8 mouse cellular contexts compared by ENCODE assay signal in the genomic region with DNA sequence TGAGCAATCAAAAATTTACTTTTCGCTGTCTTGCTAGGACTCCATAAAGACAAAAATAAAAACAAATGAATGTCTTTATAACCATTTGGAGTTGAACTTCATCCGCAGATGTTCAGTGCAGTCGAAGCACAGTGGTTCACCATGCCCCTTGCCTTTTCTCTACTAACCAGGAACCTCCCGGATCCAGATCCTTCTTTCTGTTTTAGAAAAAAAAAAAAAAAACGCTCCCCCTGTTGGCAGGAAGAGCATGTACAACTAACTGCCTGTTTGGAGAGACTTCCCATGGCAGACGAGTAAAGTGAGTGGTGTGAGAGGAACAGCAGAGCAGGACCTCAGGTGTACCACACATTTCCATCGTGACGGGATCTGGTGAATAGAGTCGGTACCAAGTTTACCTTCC. TPM values are rescaled to one million over a fixed set of nuclear protein-coding genes. Genes with fewer than 3 reads are reported as not detected.
DNase-seq lines count a peak whose midpoint lies in the region; ATAC-seq and TF ChIP-seq lines count a peak whose summit lies in the region.

No protein-coding gene starts in this region.

- H3K4me3 ChIP-seq in layer of hippocampus, adult 2 months: peak overlapping the region; percentile 60
- H3K4me3 ChIP-seq in forebrain, embryonic 16.5 days (replicated peaks; ENCODE audit: low read length): peak overlapping the region; percentile 11; the same call in 1 of the 2 replicates
- peak overlapping the region; percentile 83 for H3K4me3 ChIP-seq in liver, embryonic 11.5 days (ENCODE audit: low read depth, low read length)
- H3K4me3 ChIP-seq in thymus, adult 2 months (ENCODE audit: control insufficient read depth, insufficient read depth, low read length): no peak overlapping the region

- no peaks in the 10 kb centered on the region for H3K27me3 ChIP-seq in forebrain, embryonic 16.5 days (replicated peaks; ENCODE audit: control insufficient read depth, insufficient read depth, low read length)
- H3K27me3 ChIP-seq in liver, embryonic 11.5 days (replicated peaks; ENCODE audit: control insufficient read depth, insufficient read depth, low read length): no peaks in the 10 kb centered on the region
- H3K27me3 ChIP-seq in thymus, adult 2 months (ENCODE audit: control insufficient read depth, insufficient read depth, low read length): no peaks in the 10 kb centered on the region

- peak; percentile 34 for ATAC-seq in activated CD4-positive, CD25-positive, alpha-beta regulatory T cell, adult 4 months
- no peak for ATAC-seq in forebrain, embryonic 16.5 days
- no peak for ATAC-seq in liver, embryonic 11.5 days (replicated peaks; ENCODE audit: low FRiP score)

- peaks cover 21% of the 10 kb centered on the region for H3K4me1 ChIP-seq in forebrain, embryonic 16.5 days (replicated peaks; ENCODE audit: control insufficient read depth, insufficient read depth, low read length)
- H3K4me1 ChIP-seq in liver, embryonic 11.5 days (replicated peaks; ENCODE audit: control insufficient read depth, insufficient read depth, low read length): peaks cover 9% of the 10 kb centered on the region; the same call in 1 of the 2 replicates
- H3K4me1 ChIP-seq in thymus, adult 2 months (replicated peaks; ENCODE audit: control insufficient read depth, insufficient read depth, low read length): peaks cover 7% of the 10 kb centered on the region

- TF ChIP-seq POLR2A in thymus, adult 2 months (IDR thresholded peaks at IDR 0.05; ENCODE audit: control insufficient read depth, extremely low read depth, insufficient read depth, low read length, poor library complexity): no peak

- no peak overlapping the region for H3K9ac ChIP-seq in forebrain, embryonic 16.5 days (replicated peaks; ENCODE audit: low read depth, low read length)
- H3K9ac ChIP-seq in liver, embryonic 11.5 days (ENCODE audit: low read depth, low read length): peak overlapping the region; percentile 77

- H3K27ac ChIP-seq in layer of hippocampus, adult 2 months: no peak overlapping the region
- H3K27ac ChIP-seq in forebrain, embryonic 16.5 days (ENCODE audit: low read length): no peak overlapping the region
- 0 out of 2 replicates have a peak overlapping the region, but pooled peaks have one; percentile 17 for H3K27ac ChIP-seq in liver, embryonic 11.5 days (ENCODE audit: low read depth, low read length)
- H3K27ac ChIP-seq in thymus, adult 2 months (ENCODE audit: control insufficient read depth, insufficient read depth, low read length): no peak overlapping the region

- no peak for DNase-seq in layer of hippocampus, adult 2 months (ENCODE audit: low spot score in 2 of 2)
- no peak for DNase-seq in layer of hippocampus, postnatal 10 days (ENCODE audit: low spot score in 2 of 2)
- peak; percentile 34 for DNase-seq in liver, embryonic 11.5 days (ENCODE audit: low spot score)
- peak; percentile 61 for DNase-seq in retina, embryonic 14.5 days (ENCODE audit: low spot score)
- no peak for DNase-seq in thymus, adult 2 months
- DNase-seq in left cerebral cortex, adult 9 months (ENCODE audit: low spot score in 2 of 2): no peak

- H3K4me2 ChIP-seq in forebrain, embryonic 16.5 days (ENCODE audit: low read length): peak overlapping the region; percentile 82
- peak overlapping the region; percentile 64 for H3K4me2 ChIP-seq in liver, embryonic 11.5 days

- 25% methylated on average over 9 of the region's 9 CpGs for WGBS in forebrain, embryonic 16.5 days
- 18% methylated on average over 9 of the region's 9 CpGs for WGBS in liver, embryonic 11.5 days
- WGBS in thymus, adult 2 months: 22% methylated on average over 9 of the region's 9 CpGs

- no peaks in the 10 kb centered on the region for H3K36me3 ChIP-seq in forebrain, embryonic 16.5 days (ENCODE audit: control insufficient read depth, insufficient read depth)
- H3K36me3 ChIP-seq in liver, embryonic 11.5 days (ENCODE audit: control insufficient read depth, insufficient read depth, low read length): no peaks in the 10 kb centered on the region
- H3K36me3 ChIP-seq in thymus, adult 2 months (ENCODE audit: control insufficient read depth, insufficient read depth, low read length): no peaks in the 10 kb centered on the region

- peak; percentile 77 for TF ChIP-seq CTCF in layer of hippocampus, adult 2 months (conservative IDR thresholded peaks at IDR 0.05)
- TF ChIP-seq CTCF in thymus, adult 2 months (IDR thresholded peaks at IDR 0.05; ENCODE audit: borderline replicate concordance, control insufficient read depth, extremely low read depth, insufficient read depth, low read length, poor library complexity): no peak

- H3K9me3 ChIP-seq in forebrain, embryonic 16.5 days (ENCODE audit: control insufficient read depth, low read length): no peaks in the 10 kb centered on the region
- H3K9me3 ChIP-seq in liver, embryonic 11.5 days (ENCODE audit: control insufficient read depth, low read length): no peaks in the 10 kb centered on the region

RNA-seq across cellular contexts. Expression of gene Gclc, which starts 1.7 kb away (rescaled TPM):
- total RNA-seq in layer of hippocampus, adult 2 months (2021): 10 to 100 TPM; 45.3 to 46.2 TPM
- total RNA-seq in layer of hippocampus, postnatal 10 days (2021): 10 to 100 TPM; 35.7 to 36.0 TPM
- 1 to 10 TPM; 8.5 to 9.1 TPM for polyA plus RNA-seq in activated CD4-positive, CD25-positive, alpha-beta regulatory T cell, adult 4 months (2017; shearing (Covaris generic))
- 16.0 and 17.9 TPM in 2 replicates for polyA plus RNA-seq in forebrain, embryonic 16.5 days (2015; fragmentation: Nextera tagmentation; extraction: Ambion mirVana)
- 29.7 and 32.8 TPM in 2 replicates for polyA plus RNA-seq in liver, embryonic 11.5 days (2014; fragmentation: Nextera tagmentation; extraction: Ambion mirVana)
- 24.7 and 26.6 TPM in 2 replicates for polyA plus RNA-seq in thymus, adult 2 months (2012; rRNA removed)

Comparison
In these comparisons a context has a peak if more than half of its experiments do, and no peak if none do; other contexts are left out.
1. DNase-seq: peak in liver, embryonic 11.5 days (single experiment) and retina, embryonic 14.5 days (single experiment); none in layer of hippocampus, adult 2 months (0 of 2), layer of hippocampus, postnatal 10 days (0 of 2), thymus, adult 2 months (single experiment) and left cerebral cortex, adult 9 months (0 of 2).